Mouse (Mus musculus): ENCODE data around the gene Vmn1r40. TPM values are rescaled to one million over a fixed set of nuclear protein-coding genes. Genes with fewer than 3 reads are reported as not detected.

Gene Vmn1r40
- polyA plus RNA-seq, 2 experiments = not detected

- no peak for DNase-seq (ENCODE audit: low read depth in 3 of 3, low spot score in 3 of 3)
- TF ChIP-seq CTCF (IDR thresholded peaks at IDR 0.05; ENCODE audit: low read depth) (no peak), EP300 (IDR thresholded peaks at IDR 0.05; ENCODE audit: low read depth) (no peak)
- Histone ChIP-seq H3K36me3 (replicated peaks; ENCODE audit: control insufficient read depth, insufficient read depth, low read depth) (no peaks in the 10 kb centered on the region), H3K4me1 (replicated peaks; ENCODE audit: control insufficient read depth in 2 of 2, insufficient read depth in 2 of 2, low read length in 1 of 2) (no peaks in the 10 kb centered on the region), H3K27me3 (ENCODE audit: control insufficient read depth, insufficient read depth, low read length) (no peaks in the 10 kb centered on the region), H3K4me3 (ENCODE audit: insufficient read depth in 1 of 2, low read depth in 2 of 2, low read length in 2 of 2) (no peak within 1 kb of the TSS), H3K27ac (no peak within 1 kb of the TSS), H3K4me2 (ENCODE audit: low read depth) (no peak within 1 kb of the TSS), H3K9ac (replicated peaks) (no peak within 1 kb of the TSS), H3K9me3 (ENCODE audit: control insufficient read depth, low read length) (no peaks in the 10 kb centered on the region)
- no peak for ATAC-seq (ENCODE audit: insufficient read depth)
Observed at GRCm38 (mm10) chr6:89740466-89740865, 33.1 kb downstream of the Vmn1r40 start, which contains the start of gene Vmn1r41. Gene Vmn1r41 (plus strand): TSS chr6:89740766.

- Histone ChIP-seq H3K27me3 (ENCODE audit: control insufficient read depth, insufficient read depth, low read length) (no peaks in the 10 kb centered on the region), H3K4me2 (ENCODE audit: low read depth) (no peak overlapping the region), H3K9me3 (ENCODE audit: control insufficient read depth, low read length) (no peaks in the 10 kb centered on the region), H3K9ac (replicated peaks) (no peak overlapping the region), H3K4me3 (ENCODE audit: insufficient read depth in 1 of 2, low read depth in 2 of 2, low read length in 2 of 2) (no peak overlapping the region), H3K27ac (no peak overlapping the region), H3K4me1 (replicated peaks; ENCODE audit: control insufficient read depth in 2 of 2, insufficient read depth in 2 of 2, low read length in 1 of 2) (no peaks in the 10 kb centered on the region), H3K36me3 (replicated peaks; ENCODE audit: control insufficient read depth, insufficient read depth, low read depth) (no peaks in the 10 kb centered on the region)
- ATAC-seq (ENCODE audit: insufficient read depth) = no peak
- TF ChIP-seq CTCF (IDR thresholded peaks at IDR 0.05; ENCODE audit: low read depth) = no peak
- no peak for TF ChIP-seq EP300 (IDR thresholded peaks at IDR 0.05; ENCODE audit: low read depth)
- DNase-seq (ENCODE audit: low read depth in 3 of 3, low spot score in 3 of 3) = no peak
Observed at GRCm38 (mm10) chr6:89742811-89743210, 35.5 kb downstream of the Vmn1r40 start.

Other genes starting within 250 kb of the Vmn1r40 start
- 7.6 and 12.1 TPM in 2 replicates for gene Chchd6, start 111.9 kb upstream of the Vmn1r40 start, polyA plus RNA-seq (2012; rRNA removed)
- gene Chchd6, start 111.9 kb upstream of the Vmn1r40 start, polyA plus RNA-seq (2014; fragmentation: Nextera tagmentation; extraction: Ambion mirVana) = 16.3 and 19.1 TPM in 2 replicates
- 1.7 TPM in 2 replicates for gene Txnrd3, start 63.6 kb upstream of the Vmn1r40 start, polyA plus RNA-seq (2012; rRNA removed)
- gene Txnrd3, start 63.6 kb upstream of the Vmn1r40 start, polyA plus RNA-seq (2014; fragmentation: Nextera tagmentation; extraction: Ambion mirVana) = 2.6 and 2.9 TPM in 2 replicates
- not detected in 2 replicates for gene Vmn1r41, start 33.2 kb downstream of the Vmn1r40 start, polyA plus RNA-seq (2012; rRNA removed)
- gene Vmn1r41, start 33.2 kb downstream of the Vmn1r40 start, polyA plus RNA-seq (2014; fragmentation: Nextera tagmentation; extraction: Ambion mirVana) = not detected in 2 replicates
- gene Vmn1r42, start 168.9 kb downstream of the Vmn1r40 start, polyA plus RNA-seq (2012; rRNA removed) = not detected in 2 replicates
- gene Vmn1r42, start 168.9 kb downstream of the Vmn1r40 start, polyA plus RNA-seq (2014; fragmentation: Nextera tagmentation; extraction: Ambion mirVana) = not detected in 2 replicates
- gene Vmn1r43, start 168.9 kb downstream of the Vmn1r40 start, polyA plus RNA-seq (2012; rRNA removed) = not detected in 2 replicates
- not detected in 2 replicates for gene Vmn1r43, start 168.9 kb downstream of the Vmn1r40 start, polyA plus RNA-seq (2014; fragmentation: Nextera tagmentation; extraction: Ambion mirVana)
- gene Vmn1r44, start 176.1 kb downstream of the Vmn1r40 start, polyA plus RNA-seq (2012; rRNA removed) = not detected in 2 replicates
- not detected in 2 replicates for gene Vmn1r44, start 176.1 kb downstream of the Vmn1r40 start, polyA plus RNA-seq (2014; fragmentation: Nextera tagmentation; extraction: Ambion mirVana)
- gene Vmn1r45, start 233.1 kb downstream of the Vmn1r40 start, polyA plus RNA-seq (2012; rRNA removed) = not detected in 2 replicates
- gene Vmn1r45, start 233.1 kb downstream of the Vmn1r40 start, polyA plus RNA-seq (2014; fragmentation: Nextera tagmentation; extraction: Ambion mirVana) = not detected in 2 replicates

Measured in liver, embryonic 14.5 days (tissue).